In genomic region chr8:46552441-46552765, GRCm38 (mm10) we compare ENCODE assay signal across 8 mouse cellular contexts. TPM values are rescaled to one million over a fixed set of nuclear protein-coding genes. Genes with fewer than 3 reads are reported as not detected.
DNase-seq lines count a peak whose midpoint lies in the region; ATAC-seq and TF ChIP-seq lines count a peak whose summit lies in the region.

No protein-coding gene starts in this region.

- TF ChIP-seq EP300 in heart, postnatal 0 days (IDR thresholded peaks at IDR 0.05; ENCODE audit: low read depth), result no peak

- peaks cover 5% of the 10 kb centered on the region; the same call in 1 of the 2 replicates for H3K36me3 ChIP-seq in heart, postnatal 0 days (replicated peaks; ENCODE audit: control insufficient read depth, insufficient read depth, low read length)
- no peaks in the 10 kb centered on the region for H3K36me3 ChIP-seq in liver, adult 2 months (ENCODE audit: control insufficient read depth, insufficient read depth, low read length)
- H3K36me3 ChIP-seq in small intestine, adult 2 months (ENCODE audit: control insufficient read depth, insufficient read depth, low read length), result peaks cover 4% of the 10 kb centered on the region; the same call in 1 of the 2 replicates

- WGBS in heart, postnatal 0 days, result 1% methylated on average over 10 of the region's 10 CpGs
- WGBS in liver, adult 2 months, result 3% methylated on average over 10 of the region's 10 CpGs
- WGBS in small intestine, adult 2 months, result 2% methylated on average over 10 of the region's 10 CpGs

- H3K9ac ChIP-seq in heart, postnatal 0 days (replicated peaks; ENCODE audit: low read depth, low read length), result peak overlapping the region; percentile 56
- H3K9ac ChIP-seq in liver, adult 2 months (ENCODE audit: low read depth, low read length), result no peak overlapping the region

- H3K4me3 ChIP-seq in heart, postnatal 0 days (ENCODE audit: low read depth, low read length), result peak overlapping the region; percentile 71
- 0 out of 2 replicates have a peak overlapping the region, but pooled peaks have one; percentile 60 for H3K4me3 ChIP-seq in liver, adult 2 months (ENCODE audit: insufficient read depth, low read depth, low read length)
- peak overlapping the region; percentile 83 for H3K4me3 ChIP-seq in small intestine, adult 2 months (ENCODE audit: low read depth, low read length)

- H3K27me3 ChIP-seq in heart, postnatal 0 days (ENCODE audit: control insufficient read depth, insufficient read depth, low read length), result no peaks in the 10 kb centered on the region
- H3K27me3 ChIP-seq in liver, adult 2 months (ENCODE audit: control insufficient read depth, insufficient read depth, low read length), result no peaks in the 10 kb centered on the region
- no peaks in the 10 kb centered on the region for H3K27me3 ChIP-seq in small intestine, adult 2 months (ENCODE audit: control insufficient read depth, insufficient read depth, low read length)

- no peak for TF ChIP-seq CTCF in heart, postnatal 0 days (IDR thresholded peaks at IDR 0.05; ENCODE audit: low read depth)
- TF ChIP-seq CTCF in liver, adult 2 months (IDR thresholded peaks at IDR 0.05; ENCODE audit: low read depth, low read length), result no peak
- no peak for TF ChIP-seq CTCF in small intestine, adult 2 months (IDR thresholded peaks at IDR 0.05; ENCODE audit: extremely low read depth, insufficient read length, insufficient replicate concordance, low read depth, low read length)

- H3K9me3 ChIP-seq in heart, postnatal 0 days (replicated peaks; ENCODE audit: control insufficient read depth, low read length), result no peaks in the 10 kb centered on the region

- peak overlapping the region; percentile 81 for H3K4me2 ChIP-seq in heart, postnatal 0 days (ENCODE audit: low read depth, low read length)

- ATAC-seq in heart, postnatal 0 days (ENCODE audit: insufficient read depth, low read depth), result no peak
- ATAC-seq in monocyte, adult 5-6 weeks (replicated peaks; ENCODE audit: insufficient number of reproducible peaks, low FRiP score, low TSS enrichment, poor library complexity, severe bottlenecking), result no peak

- peaks cover 12% of the 10 kb centered on the region for H3K4me1 ChIP-seq in heart, postnatal 0 days (ENCODE audit: control insufficient read depth, insufficient read depth)
- H3K4me1 ChIP-seq in liver, adult 2 months (ENCODE audit: control insufficient read depth, insufficient read depth, low read length), result no peaks in the 10 kb centered on the region
- H3K4me1 ChIP-seq in small intestine, adult 2 months (ENCODE audit: control insufficient read depth, insufficient read depth, insufficient read length, low read length), result no peaks in the 10 kb centered on the region; the same call in 1 of the 2 replicates

- no peak for TF ChIP-seq POLR2A in liver, adult 2 months (IDR thresholded peaks at IDR 0.05; ENCODE audit: extremely low read depth, insufficient read depth, low read length)
- no peak for TF ChIP-seq POLR2A in small intestine, adult 2 months (IDR thresholded peaks at IDR 0.05; ENCODE audit: low read depth, low read length)

- peak overlapping the region; percentile 47; the same call in 1 of the 2 replicates for H3K27ac ChIP-seq in heart, postnatal 0 days (ENCODE audit: low read depth)
- H3K27ac ChIP-seq in liver, adult 2 months (replicated peaks; ENCODE audit: insufficient read depth, low read depth, low read length), result no peak overlapping the region
- H3K27ac ChIP-seq in small intestine, adult 2 months (ENCODE audit: insufficient read depth, low read depth, low read length), result no peak overlapping the region

- DNase-seq in spleen, adult 12 weeks (ENCODE audit: low spot score), result peak; percentile 62
- no peak for DNase-seq in spleen, adult 18-20 months
- peak; percentile 48 to 65 for DNase-seq in cerebellum, postnatal 14 days
- no peak for DNase-seq in heart, postnatal 0 days (ENCODE audit: low spot score)
- DNase-seq in liver, adult 2 months (ENCODE audit: extremely low read depth, low read depth, low spot score), result no peak
- no peak for DNase-seq in layer of hippocampus, postnatal 14 days (ENCODE audit: low spot score in 2 of 2)

- no peaks in the 10 kb centered on the region for H3K79me2 ChIP-seq in liver, adult 2 months (ENCODE audit: control insufficient read depth, insufficient read depth, low read length)

RNA-seq across cellular contexts. Expression of gene Cenpu, which starts 0.6 kb away (rescaled TPM):
- total RNA-seq in heart, postnatal 0 days (2014; rRNA removed; ENCODE audit: low replicate concordance), result 1.1 and 2.4 TPM in 2 replicates
- polyA plus RNA-seq in heart, postnatal 0 days (2015; fragmentation: Nextera tagmentation; extraction: Ambion mirVana), result 4.3 and 5.3 TPM in 2 replicates
- 0.47 and 0.65 TPM in 2 replicates for total RNA-seq in liver, adult 2 months (2014; rRNA removed)
- 0.15 and 0.44 TPM in 2 replicates for polyA plus RNA-seq in liver, adult 2 months (2012; rRNA removed)
- 1.4 and 1.5 TPM in 2 replicates for polyA plus RNA-seq in small intestine, adult 2 months (2012; rRNA removed)
- 1 to 10 TPM; 1.4 to 1.7 TPM for total RNA-seq in layer of hippocampus, postnatal 14 days (2021)
- 1.4 to 12.8 TPM (median 5.1 TPM) in 3 replicates for total RNA-seq in monocyte, adult 5-6 weeks (2017)

Comparison
In these comparisons a context has a peak if more than half of its experiments do, and no peak if none do; other contexts are left out.
1. DNase-seq: peak in spleen, adult 12 weeks (single experiment) and cerebellum, postnatal 14 days (2 of 2); none in spleen, adult 18-20 months (0 of 2), heart, postnatal 0 days (single experiment), liver, adult 2 months (single experiment) and layer of hippocampus, postnatal 14 days (0 of 2).
2. Peak in every context shown above with its lines, with median percentiles within 50 percentile points of each other: H3K4me3 ChIP-seq.